Mouse (Mus musculus): Measurements from ENCODE around the gene Mmp11.

- TF ChIP-seq CTCF (IDR thresholded peaks at IDR 0.05; ENCODE audit: low read depth, low read length) (no peak), POLR2A (IDR thresholded peaks at IDR 0.05; ENCODE audit: borderline replicate concordance, low read depth, low read length) (no peak)
These were observed 25.6 kb downstream of the Mmp11 start for GRCm38 (mm10) chr10:75910698-75911097.

All from bone marrow macrophage, adult 2 months (primary cell).